7 mouse cellular contexts compared by ENCODE assay signal in genomic region chr12:17872491-17872890, GRCm38 (mm10).
DNase-seq lines count a peak whose midpoint lies in the region; TF ChIP-seq lines count a peak whose summit lies in the region.
"Not testable (repeated sequence)": the region's sequence is repeated elsewhere in the genome, so short reads cannot be mapped to it uniquely, and the experiment has no call there.

No protein-coding gene starts in this region.

- not testable (repeated sequence) for H3K79me2 ChIP-seq in liver, adult 2 months (ENCODE audit: control insufficient read depth, insufficient read depth, low read length)

- not testable (repeated sequence) for TF ChIP-seq CTCF in liver, adult 2 months (IDR thresholded peaks at IDR 0.05; ENCODE audit: low read depth, low read length)

- H3K9ac ChIP-seq in liver, adult 2 months (ENCODE audit: low read depth, low read length), result not testable (repeated sequence)

- H3K4me3 ChIP-seq in liver, adult 2 months (ENCODE audit: insufficient read depth, low read depth, low read length), result not testable (repeated sequence)

- peak; percentile 11 to 72 for DNase-seq in adrenal gland, adult (ENCODE audit: inconsistent age in 2 of 2, low spot score in 1 of 2)
- peak; percentile 54 for DNase-seq in adrenal gland, adult 2 months
- DNase-seq in adrenal gland, adult 8-10 months, result peak; percentile 19
- peak; percentile 6 for DNase-seq in adrenal gland, postnatal 10 days
- peak; percentile 41 for DNase-seq in heart, adult 11 months
- DNase-seq in kidney, adult 9 months, result peak; percentile 27
- DNase-seq in liver, adult 2 months (ENCODE audit: extremely low read depth, low read depth, low spot score), result peak; percentile 25

- 4% methylated on average over 6 of the region's 6 CpGs for WGBS in liver, adult 2 months

- H3K27me3 ChIP-seq in liver, adult 2 months (ENCODE audit: control insufficient read depth, insufficient read depth, low read length), result not testable (repeated sequence)

- not testable (repeated sequence) for H3K36me3 ChIP-seq in liver, adult 2 months (ENCODE audit: control insufficient read depth, insufficient read depth, low read length)

- TF ChIP-seq POLR2A in liver, adult 2 months (IDR thresholded peaks at IDR 0.05; ENCODE audit: extremely low read depth, insufficient read depth, low read length), result not testable (repeated sequence)

- not testable (repeated sequence) for H3K27ac ChIP-seq in liver, adult 2 months (replicated peaks; ENCODE audit: insufficient read depth, low read depth, low read length)

- H3K4me1 ChIP-seq in liver, adult 2 months (ENCODE audit: control insufficient read depth, insufficient read depth, low read length), result not testable (repeated sequence)
